Mouse (Mus musculus): ENCODE data around the gene Gpbar1. TPM values are rescaled to one million over a fixed set of nuclear protein-coding genes. Genes with fewer than 3 reads are reported as not detected.
"Not testable (repeated sequence)": the region's sequence is repeated elsewhere in the genome, so short reads cannot be mapped to it uniquely, and the experiment has no call there.

Gpbar1 gene
- total RNA-seq, 2 experiments from 2014 or later = not detected

DNA sequence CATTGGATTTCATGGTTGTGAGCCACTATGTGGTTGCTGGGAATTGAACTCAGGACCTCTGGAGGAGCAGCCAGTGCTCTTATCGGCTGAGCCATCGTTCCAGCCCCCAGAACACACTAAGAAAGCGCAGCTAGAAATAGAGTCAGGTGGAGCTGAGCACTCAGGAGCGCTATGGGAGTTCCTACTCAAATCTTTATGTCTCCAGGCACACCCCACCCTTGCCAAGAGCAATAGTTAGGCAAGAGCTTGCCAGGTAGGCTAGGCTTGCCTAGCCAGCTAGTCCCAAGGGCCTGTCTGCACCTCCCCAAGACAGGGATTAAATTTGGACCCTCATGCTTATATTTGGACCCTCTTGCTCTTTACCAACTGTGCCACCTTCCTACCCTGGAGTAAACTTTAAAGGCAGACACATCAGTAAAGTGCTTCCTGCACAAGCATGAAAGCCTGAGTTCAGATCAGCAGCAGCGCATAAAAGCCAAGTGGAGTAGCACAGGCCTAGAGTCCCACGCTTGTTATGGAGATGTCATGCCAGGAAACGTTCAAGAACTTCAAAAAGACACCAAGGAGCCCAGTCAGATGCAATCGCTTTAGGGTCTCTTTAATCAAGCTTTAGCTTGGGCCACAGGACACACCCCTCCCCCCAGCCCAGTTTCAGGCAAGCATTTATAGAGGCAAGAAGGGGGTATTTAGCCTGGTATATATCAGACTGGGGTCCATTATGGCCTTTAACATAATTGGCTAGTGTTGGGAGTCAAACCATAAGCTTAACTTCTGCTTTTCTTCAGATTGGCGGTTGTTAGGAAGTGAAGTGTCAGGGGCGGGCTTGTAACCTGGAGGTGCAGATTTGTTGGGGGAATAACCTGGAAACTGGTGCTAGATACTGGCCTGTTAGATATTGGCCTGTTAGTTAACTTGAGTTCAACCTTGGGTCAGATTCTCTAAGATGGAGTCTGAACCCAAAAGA is 29.9 kb downstream of the Gpbar1 start:
- DNase-seq = no peak
- intact Hi-C loops (cut with DNase I; ENCODE audit: low total_unique reads) = no loop called here

DNA sequence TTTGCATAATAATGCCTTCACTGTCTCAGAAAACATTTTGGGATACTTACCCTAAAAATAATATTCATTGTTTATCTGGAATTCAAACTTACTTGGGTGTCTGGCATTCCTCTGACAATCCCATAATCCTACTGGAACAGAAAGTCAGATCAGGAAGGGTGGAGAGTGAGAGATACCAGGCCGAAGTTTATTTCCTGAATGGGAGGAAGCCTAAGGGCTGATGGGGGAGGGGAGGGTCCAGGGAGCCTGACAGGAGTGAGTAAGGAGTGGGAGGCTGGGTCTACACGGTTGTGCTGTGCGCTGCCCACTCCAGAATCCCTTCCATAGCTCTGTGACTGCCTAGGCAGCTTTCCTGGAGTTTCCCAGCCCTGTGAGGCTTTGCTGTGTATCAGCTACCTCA is 31.4 kb downstream of the Gpbar1 start:
- no peak for DNase-seq
- intact Hi-C loops (cut with DNase I; ENCODE audit: low total_unique reads) = loop anchor here (5.0 kb wide), 2 partner anchors 53 to 143 kb away; partner anchors contain the start of gene Catip

DNA sequence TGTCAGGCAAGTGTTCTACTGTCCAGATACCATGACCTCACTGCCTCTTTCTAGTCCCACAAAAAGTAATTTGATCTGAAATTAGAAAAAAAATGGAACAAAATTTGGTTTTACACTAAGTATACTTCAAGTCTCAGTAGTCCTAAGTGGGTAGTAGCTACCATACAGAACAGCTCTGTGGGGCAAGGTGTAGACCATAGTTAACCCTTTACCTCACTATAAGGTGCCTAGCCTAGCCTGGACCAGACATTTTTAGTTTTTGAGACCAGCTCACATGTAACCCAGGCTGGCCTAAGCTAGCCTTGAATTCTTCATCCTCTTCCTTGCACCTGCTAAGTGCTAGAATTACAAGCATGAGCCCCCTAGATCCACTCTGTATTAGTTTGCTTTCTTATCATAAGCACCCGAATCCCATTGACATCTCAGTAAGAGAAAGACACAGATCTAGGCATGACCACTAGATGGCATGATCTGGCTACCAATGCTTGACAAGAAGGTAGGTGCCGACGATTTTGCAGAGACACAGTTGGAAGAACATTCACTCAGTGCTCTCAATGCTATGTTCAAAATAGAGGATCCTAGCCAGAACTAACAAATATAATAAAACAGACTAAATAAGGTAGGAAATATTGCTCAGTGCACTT is 34.8 kb downstream of the Gpbar1 start:
- peak; percentile 55 for DNase-seq
- intact Hi-C loops (cut with DNase I; ENCODE audit: low total_unique reads) = loop anchor here (5.0 kb wide), 2 partner anchors 49 to 139 kb away; partner anchors contain the start of gene Catip

DNA sequence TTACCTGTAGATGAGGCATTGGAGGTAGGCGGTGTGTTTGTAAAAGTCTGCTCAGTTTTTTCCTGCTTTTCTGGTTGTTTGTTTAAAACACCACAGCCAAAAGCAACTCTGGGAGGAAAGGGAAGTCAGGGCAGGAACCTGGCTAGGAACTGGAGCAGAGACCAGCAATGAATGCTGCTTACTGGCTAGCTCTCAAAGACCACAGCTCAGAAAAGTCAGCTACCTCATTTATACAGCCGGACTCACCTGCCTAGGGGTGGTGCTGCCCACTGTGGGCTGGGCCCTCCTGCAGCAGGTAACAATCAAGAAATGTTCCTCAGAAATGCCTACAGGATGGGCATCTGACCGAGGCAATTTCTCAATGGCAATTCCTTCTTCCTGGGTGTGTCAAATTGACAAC is 36.4 kb downstream of the Gpbar1 start:
- no peak for DNase-seq
- intact Hi-C loops (cut with DNase I; ENCODE audit: low total_unique reads) = loop anchor here (5.0 kb wide), 2 partner anchors 48 to 138 kb away; partner anchors contain the start of gene Catip

DNA sequence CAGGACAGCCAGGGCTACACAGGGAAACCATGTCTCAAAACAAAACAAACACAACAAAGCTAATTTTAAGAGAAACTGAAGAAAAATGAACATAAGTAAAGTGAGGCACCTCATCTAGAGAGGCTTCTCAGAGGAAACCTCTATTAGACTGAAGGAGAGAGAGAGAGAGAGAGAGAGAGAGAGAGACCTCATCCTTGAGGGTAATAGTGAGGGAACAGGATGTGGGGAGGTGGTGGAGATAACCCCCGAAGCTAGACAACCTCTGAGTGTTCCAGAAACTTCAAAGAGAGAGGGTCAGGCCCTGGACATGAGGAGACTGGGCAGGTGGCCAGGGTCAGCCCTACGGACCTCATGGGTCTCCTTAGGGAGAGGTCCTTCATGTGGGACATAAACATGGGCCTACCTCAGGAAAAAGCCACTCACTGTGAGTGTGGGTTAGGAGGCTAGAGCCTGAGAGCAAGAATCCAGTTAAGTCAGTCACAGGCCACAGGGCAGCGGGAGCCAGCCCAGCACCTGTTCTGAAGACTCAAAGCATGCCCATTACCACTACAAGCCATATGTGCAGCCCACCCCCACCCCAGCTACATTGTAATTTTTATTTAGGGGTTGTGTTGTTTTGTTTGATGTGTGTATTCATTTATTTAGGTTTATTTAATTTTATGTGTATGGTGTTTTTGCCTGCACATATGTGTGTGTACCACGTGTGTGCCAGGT is 37.9 kb downstream of the Gpbar1 start:
- intact Hi-C loops (cut with DNase I; ENCODE audit: low total_unique reads) = no loop called here
- DNase-seq = no peak

DNA sequence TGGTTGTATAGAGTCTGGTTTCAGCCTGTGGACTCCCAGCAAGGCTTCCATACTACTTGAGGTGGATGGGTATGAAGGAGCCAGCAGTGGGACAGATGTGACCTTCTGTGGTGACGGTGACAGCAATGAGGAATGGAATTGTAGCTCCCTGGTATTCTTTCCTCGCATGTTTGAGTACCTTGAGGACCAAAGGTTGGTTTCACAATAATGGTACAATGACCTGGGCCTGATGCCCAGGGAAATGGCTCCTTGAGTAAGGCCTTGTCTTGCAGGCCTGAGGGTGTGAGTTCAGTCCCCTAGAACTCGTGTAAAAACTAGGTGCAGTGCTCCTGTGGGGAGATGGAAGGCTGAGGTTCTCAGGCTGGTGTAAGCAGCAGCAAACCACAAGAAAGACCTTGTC is 40.4 kb downstream of the Gpbar1 start:
- intact Hi-C loops (cut with DNase I; ENCODE audit: low total_unique reads) = no loop called here
- no peak for DNase-seq

DNA sequence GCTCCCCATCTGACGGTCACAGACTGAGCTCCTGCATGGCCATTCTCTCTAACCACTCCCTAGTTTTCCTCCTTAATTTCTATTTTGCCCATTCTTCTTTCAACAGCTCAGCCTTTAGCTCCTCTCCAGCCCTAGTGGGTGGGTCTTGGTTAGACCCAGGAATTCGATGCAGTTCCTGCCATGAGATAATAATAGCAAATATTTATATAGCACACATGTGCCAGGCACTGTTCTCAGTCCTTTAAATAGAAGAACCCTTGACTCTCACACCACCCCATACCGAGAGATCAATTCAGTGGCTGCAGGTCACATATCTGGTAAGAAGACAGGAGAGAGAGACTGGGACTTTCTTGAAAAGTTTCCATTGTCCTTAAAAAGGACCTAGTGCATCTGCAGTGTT is 43.0 kb downstream of the Gpbar1 start:
- no peak for DNase-seq
- intact Hi-C loops (cut with DNase I; ENCODE audit: low total_unique reads) = no loop called here

DNA sequence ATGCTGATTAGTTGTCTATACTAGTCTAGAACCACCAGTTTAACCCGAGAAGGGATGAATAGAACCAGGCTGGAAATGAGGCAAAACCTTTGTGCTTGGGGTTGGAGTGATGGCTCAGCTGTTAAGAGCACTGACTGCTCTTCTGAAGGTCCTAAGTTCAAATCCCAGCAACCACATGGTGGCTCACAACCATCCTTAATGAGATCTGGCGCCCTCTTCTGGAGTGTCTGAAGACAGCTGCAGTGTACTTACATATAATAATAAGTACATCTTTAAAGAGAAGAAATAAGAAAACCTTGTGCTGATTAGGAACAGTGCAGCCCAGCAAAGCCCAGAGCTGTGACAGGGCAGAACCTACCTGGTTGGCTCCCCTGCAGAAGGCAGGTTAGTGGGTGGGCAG is 48.6 kb downstream of the Gpbar1 start:
- DNase-seq; intact Hi-C loops (cut with DNase I; ENCODE audit: low total_unique reads): not testable (repeated sequence)

Other genes starting within 250 kb of the Gpbar1 start
- gene Tns1, start 154.1 kb upstream of the Gpbar1 start, total RNA-seq (2021) = 100 to 1,000 TPM; 176 to 217 TPM
- under 1 TPM in 1 of 2 experiments, not detected in 1; 0.09 TPM for gene Rufy4, start 153.0 kb upstream of the Gpbar1 start, total RNA-seq (2021)
- not detected for gene Cxcr2, start 124.6 kb upstream of the Gpbar1 start, total RNA-seq (2021)
- not detected for gene Cxcr1, start 83.9 kb upstream of the Gpbar1 start, total RNA-seq (2021)
- 10 to 100 TPM; 75.2 to 85.6 TPM for gene Arpc2, start 42.5 kb upstream of the Gpbar1 start, total RNA-seq (2021)
- gene Aamp, start 6.2 kb downstream of the Gpbar1 start, total RNA-seq (2021) = 10 to 100 TPM; 76.7 to 77.5 TPM
- 10 to 100 TPM; 59.8 to 72.1 TPM for gene Pnkd, start 6.4 kb downstream of the Gpbar1 start, total RNA-seq (2021)
- gene Tmbim1, start 27.1 kb downstream of the Gpbar1 start, total RNA-seq (2021) = 10 to 100 TPM; 32.4 to 39.8 TPM
- gene Catip, start 83.6 kb downstream of the Gpbar1 start, total RNA-seq (2021) = under 1 TPM; 0.10 to 0.20 TPM
- 1 to 10 TPM; 2.5 to 4.5 TPM for gene Slc11a1, start 96.6 kb downstream of the Gpbar1 start, total RNA-seq (2021)
- 10 to 100 TPM; 88.2 to 88.5 TPM for gene Ctdsp1, start 113.0 kb downstream of the Gpbar1 start, total RNA-seq (2021)
- gene Vil1, start 130.8 kb downstream of the Gpbar1 start, total RNA-seq (2021) = under 1 TPM; 0.27 TPM
- gene Cnot9, start 227.5 kb downstream of the Gpbar1 start, total RNA-seq (2021) = 10 to 100 TPM; 10.5 to 12.5 TPM

All from gastrocnemius, postnatal 14 days (tissue).